Mouse (Mus musculus): ENCODE results near the gene Pheta2.
"Not testable (repeated sequence)": the region's sequence is repeated elsewhere in the genome, so short reads cannot be mapped to it uniquely, and the experiment has no call there.

Gene Pheta2

DNA sequence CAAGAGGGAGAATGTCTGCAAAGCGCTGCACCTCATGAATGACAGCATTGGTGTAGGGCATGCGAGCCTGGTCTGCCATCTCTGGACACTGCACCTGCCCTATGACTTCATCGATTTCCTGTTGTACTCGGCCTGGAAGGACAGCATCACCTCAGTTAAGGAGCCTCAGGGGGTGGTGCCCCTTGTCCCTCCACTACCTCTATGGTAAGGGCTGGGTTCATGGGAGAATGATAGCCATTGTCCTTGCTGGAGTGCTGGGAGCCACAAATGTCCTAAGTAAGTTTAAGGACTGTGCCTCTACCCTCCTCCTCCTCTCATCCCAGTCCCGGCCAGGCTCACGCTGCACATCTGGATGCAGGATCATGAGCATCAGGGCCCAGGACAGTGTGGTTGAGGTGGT is 33.7 kb downstream of the Pheta2 start:
- no peak for DNase-seq

DNA sequence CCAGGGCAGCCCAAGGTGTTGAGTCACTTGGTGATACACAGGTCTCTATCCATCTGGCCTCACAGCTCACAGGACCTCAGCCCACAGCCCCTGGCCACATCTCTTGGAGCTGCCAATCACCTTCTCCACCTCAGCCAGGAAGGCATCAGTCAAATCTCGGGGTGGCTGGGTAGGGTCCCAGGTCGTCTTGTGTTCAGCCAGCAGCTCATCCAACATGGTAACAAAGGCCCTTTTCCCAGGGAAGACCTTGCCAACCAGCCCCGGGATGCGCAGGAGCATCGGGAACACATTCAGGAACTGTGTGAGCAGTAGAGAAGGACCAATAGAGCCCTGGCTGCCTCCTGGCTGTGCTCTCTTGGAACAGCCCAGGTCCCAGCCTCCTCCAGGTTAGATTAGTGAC is 34.2 kb downstream of the Pheta2 start:
- no peak for DNase-seq

DNA sequence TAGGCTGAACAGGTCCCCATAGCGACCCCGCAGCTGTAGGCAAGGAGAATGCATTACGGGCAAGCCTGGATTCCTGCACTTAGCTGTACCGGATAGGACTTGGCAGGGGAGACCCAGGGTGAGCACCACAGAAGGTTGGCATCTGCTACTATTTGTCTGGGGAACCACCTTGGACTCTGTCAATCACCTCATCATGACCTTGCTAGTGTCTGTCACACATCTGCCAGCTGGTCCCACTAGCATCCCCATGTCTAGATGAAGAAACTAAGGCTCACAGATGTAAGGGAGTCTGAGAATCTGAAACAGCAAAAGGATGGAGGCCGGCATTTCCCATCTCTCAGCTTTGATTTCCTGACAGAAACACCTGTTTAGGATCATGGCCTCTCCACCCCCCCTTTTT is 35.7 kb downstream of the Pheta2 start:
- no peak for DNase-seq

DNA sequence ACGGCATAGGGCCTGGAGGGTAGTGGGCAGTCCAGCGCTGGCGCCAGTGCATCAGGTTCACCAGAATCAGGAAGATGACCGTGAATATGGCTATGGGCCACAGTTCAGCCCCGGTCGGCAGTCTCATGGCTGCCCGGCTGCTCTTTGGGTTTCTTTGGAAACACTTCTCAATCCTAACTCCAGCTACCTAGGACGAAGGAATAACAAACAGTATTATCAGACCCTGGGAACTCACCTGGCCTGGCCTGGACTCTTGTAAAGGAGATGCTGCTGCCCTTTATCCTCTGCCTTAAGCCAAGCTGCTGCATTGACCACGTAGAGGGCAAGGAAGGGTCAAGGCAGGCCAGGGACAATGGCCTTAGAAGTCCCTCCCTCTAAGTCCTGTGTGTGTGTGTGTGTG is 37.1 kb downstream of the Pheta2 start:
- no peak for DNase-seq

DNA sequence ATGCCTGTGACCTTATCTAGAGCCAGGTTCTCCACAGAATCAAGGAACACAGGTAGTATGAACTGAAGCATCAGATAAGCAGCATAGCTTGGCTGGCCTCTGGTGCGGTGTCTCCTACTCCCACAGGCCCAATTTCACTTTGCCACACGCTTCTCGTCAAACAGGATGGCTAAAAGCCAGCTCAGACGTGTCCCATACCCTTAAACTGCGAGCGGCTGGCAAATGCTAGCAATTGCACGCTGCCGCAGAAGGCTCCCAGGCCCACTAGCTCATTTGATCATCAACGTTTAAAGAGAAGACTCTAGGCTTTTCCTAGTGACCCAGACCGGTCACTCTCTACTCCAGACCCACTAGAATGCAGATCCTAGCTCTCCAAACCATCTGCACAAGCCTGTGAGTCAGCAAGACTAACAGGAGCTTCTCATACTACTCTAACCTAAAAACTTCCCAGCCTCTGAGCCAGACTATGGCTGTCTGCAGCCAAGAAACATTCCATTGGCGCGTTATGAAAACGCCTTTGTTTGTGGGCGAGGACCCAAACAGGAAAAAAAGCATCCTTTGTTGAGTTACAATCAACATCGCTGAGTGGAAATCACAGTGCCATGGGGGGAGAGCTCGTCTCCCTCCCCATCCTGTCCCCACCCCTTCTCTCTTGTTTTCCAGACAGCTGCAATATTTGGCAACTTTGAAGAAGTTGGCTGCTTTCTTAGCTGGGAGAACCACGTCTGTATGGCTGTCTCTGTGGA is 37.8 kb downstream of the Pheta2 start:
- peak; percentile 55 for DNase-seq

DNA sequence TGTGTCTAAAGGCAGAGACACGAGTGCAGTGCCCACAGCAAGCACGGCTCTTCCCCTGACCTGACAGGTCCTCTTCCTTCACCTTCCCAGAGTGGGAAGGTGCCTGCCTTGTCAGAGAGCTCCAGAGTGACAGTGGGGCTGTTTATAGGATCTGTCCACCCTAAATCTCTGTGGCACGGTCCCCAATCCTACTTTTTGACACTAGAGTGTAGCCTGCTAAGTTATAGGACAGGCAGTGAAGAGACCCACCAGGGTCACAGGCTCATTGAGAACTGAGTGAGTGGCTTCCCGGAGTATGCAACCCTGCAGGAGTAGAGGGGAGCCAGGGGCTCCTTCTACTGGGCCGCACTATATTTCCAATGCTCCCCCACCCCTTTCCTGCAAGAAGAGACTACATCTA is 39.0 kb downstream of the Pheta2 start:
- DNase-seq: no peak

DNA sequence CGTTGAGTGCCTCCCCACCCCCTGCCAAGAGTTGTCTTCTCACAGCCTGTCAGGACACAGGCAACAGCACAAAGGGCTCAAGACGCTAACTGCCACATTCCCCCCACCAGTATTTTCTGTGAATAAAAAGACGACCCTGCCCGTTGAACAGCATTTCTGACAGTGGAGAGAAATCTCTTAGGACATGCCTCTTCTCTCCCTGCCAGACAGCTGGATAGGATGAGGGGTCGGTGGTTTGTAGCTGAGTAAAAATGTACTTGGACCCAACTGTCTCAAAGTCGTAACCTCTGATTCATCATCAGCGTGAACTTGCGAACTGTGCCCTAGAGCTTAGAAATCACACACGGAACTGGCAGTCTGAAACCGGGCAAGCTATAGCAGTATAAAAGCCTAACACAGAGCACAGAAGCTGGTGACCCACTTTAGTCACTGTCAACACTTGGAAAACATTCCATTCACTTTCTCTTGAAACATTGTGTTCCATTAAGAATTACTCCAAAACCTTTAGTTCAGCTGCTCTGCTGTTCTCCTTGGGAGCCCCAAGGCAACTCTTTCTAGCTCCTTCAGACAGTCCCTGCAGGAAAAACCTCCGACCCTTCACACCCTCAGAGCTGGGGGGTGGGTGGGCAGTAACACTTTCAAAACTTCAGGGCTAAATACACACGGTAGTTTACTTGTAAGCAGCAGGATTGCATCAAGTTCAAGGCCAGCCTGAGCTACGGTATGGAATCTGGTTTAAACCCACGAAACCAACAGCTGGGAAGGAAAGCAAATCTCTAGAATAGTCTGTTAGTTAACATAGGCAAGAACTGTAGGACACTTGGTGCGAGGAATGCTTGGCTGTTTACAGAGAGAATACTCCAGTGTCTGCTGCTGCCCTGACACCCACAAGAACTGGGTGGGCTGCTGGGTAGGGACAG is 39.8 kb downstream of the Pheta2 start:
- DNase-seq: peak; percentile 35

DNA sequence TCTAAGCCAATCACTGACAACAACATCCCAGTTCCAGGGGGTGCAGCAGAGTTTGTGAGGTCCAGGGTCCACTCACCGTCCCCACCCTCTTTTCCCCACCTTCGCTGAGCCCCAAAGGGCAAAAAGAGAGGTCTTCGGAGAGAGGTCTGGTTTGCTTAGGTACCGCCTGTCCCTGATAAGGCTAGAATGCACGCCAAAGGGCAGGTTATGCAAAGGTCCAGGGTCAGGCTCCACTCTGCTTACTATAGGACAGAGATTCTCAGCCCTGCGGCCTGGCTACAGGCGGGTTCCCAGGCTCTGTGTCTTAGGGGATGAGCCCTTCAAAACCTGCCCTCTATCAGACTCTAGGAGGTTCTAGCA is 40.7 kb downstream of the Pheta2 start:
- DNase-seq: no peak

DNA sequence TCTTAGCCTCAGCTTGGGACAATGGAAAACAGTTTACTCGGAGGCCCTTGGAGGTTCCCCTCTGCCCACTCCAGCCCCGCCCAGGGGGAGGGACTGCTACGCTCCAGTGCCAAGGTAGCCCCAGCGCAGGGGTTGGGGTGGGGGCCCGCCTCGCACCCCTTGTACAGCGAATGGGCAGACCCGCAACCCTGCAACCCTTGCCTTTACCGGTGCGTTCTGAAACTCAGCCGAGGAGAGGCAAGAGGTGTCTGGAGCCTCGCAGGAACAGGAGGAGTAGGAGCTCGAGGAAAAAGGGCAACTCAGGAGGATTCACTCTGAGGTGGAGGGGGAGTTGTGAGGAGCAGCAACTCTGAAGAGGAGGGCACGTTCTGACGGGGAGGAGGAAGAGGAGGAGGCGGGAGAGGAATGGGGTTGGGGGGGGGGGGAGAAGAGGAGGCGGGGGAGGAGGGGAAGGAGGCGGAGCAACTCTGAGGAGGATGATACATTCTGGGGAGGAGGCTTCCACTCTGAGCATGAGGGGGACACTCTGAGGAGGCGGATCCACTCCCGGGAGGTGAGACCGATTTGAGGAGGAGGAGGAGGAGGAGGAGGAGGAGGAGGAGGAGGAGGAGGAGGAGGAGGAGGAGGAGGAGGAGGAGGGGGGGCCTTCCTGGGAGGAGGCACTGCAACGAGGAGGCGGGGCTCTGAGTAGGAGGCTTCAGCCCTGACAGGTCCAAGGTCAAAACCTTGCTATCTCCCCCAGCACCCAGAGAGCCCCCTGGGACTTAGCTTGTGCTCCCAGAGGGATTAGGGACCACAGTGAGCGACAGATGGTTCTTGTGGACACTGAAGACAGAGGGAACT is 41.4 kb downstream of the Pheta2 start, which contains the start of gene Cyp2d22:
Gene Cyp2d22 (minus strand): TSS at position 390 of the 843 bp plus-strand sequence.
- peak; percentile 80 for DNase-seq

DNA sequence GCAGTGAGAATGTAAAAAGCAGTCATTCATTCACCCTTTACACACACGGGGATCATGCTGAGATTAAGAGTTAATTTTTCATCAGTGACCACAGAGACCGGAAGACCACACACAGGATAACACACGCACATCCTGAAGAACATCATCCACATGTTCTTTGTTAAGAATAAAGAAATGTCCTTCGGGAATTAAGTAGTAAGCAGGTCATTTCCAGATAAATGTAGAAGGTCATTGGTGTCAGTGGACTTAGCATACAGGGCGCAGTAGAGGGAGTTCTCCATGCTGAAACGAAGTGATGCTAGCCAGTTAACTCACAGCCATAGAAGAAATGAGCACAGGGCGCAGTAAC is 41.9 kb downstream of the Pheta2 start:
- DNase-seq: no peak

DNA sequence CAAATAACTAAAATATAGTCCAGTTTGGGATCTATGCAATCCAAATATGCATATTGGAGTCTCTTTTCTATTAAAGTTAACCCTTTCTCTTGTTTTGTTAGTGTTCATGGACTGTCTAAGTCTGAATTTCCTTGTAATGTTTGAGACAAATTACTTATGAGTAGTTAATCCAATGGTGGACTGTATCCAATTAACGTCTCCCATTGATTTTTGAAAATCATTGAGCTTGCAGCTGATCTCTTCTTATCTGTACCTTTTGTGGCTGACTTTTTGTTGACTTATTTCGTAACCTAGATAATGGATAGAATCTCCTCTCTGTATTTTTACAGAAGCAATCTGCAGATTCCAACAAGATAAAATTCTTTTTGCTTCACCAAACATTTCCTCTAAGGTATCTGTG is 43.7 kb downstream of the Pheta2 start:
- DNase-seq: no peak

DNA sequence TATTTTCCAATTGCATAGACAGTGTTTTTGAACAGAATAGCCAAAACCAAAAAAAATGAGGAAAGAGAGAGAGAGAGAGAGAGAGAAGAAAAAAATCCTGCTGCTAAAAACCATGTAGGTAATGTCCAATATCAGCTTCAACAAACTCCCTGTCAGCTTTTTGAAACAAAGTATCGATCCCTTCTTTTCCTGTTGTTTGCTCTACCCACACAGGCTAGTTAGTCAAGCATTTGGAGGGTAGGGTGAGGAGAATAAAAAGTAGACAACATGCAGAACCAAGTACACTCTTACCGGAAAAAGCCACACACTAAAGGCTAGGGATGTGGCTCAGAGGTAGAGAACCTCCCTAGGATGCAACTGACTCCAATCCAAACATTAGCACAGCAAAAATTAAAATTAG is 47.0 kb downstream of the Pheta2 start:
- DNase-seq: no peak

DNA sequence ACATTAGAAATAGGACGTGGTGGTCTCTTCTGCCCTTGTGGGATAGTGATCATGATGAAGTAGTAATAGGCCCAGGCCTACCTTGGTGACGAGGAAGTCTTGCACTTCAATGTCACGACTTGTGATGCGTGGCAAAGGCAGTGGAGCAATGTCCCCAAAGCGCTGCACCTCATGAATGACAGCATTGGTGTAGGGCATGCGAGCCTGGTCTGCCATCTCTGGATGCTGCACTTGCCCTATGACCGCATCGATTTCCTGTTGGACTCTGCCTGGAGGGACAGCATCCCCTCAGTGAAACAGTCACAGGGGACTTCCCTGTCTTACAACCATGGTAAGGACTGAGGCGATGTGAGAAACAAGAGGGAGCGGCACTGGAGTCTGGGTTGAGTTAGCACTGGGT is 51.2 kb downstream of the Pheta2 start:
- DNase-seq: not testable (repeated sequence)

DNA sequence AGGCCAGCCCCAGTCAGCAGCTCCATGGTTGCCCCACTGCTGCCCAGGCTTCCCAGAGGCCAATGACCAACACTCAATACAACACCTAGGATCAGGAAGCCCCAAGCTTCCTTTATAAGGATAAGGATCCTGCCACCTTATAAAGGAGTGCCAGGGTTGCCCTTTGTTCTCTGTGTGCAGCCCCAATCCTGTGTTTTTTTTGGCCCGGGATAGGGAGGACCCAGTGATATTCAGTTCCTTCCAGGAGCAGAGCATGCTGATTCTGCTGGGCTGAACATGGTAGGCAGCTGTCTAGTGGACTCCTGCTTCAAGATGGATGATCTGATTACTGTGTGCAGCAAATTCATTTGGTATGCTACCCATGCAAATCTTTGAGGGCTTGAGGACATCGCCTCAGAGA is 55.2 kb downstream of the Pheta2 start, which contains the start of gene Cyp2d11:
Gene Cyp2d11 (minus strand): TSS at position 101 of the 400 bp plus-strand sequence.
- not testable (repeated sequence) for DNase-seq

Measured in kidney, adult 18-20 months (tissue).